Mouse (Mus musculus): ENCODE measurements at regions not wholly inside any gene's neighbourhood (a gene's known extent, or its start where the extent isn't known, plus 50 kb on each side); places are given as distances from the start of the nearest gene placed in this dataset.

- Histone ChIP-seq H3K27me3 (ENCODE audit: control insufficient read depth, insufficient read depth, low read length) (no peaks in the 10 kb centered on the region), H3K4me3 (replicated peaks; ENCODE audit: low read length) (no peak overlapping the region), H3K4me2 (replicated peaks; ENCODE audit: low read depth, low read length, severe bottlenecking) (no peak overlapping the region), H3K9me3 (ENCODE audit: control insufficient read depth, low read length) (no peaks in the 10 kb centered on the region), H3K9ac (ENCODE audit: low read depth, low read length, severe bottlenecking) (no peak overlapping the region), H3K36me3 (ENCODE audit: control insufficient read depth, insufficient read depth, low read length) (no peaks in the 10 kb centered on the region), H3K4me1 (ENCODE audit: control insufficient read depth, insufficient read depth, low read length) (peaks cover 3% of the 10 kb centered on the region; the same call in 1 of the 2 replicates), H3K27ac (replicated peaks; ENCODE audit: low read depth, low read length) (no peak overlapping the region)
- 51% methylated on average over 6 of the region's 6 CpGs for WGBS
- ATAC-seq (ENCODE audit: low FRiP score, low read depth): no peak
- TF ChIP-seq POLR2A (IDR thresholded peaks at IDR 0.05; ENCODE audit: borderline replicate concordance, extremely low read depth, insufficient read depth, insufficient read length): no peak
- peak; percentile 34 for DNase-seq (ENCODE audit: low spot score)
Measured at GRCm38 (mm10) chr6:126481257-126481656, 54.0 kb downstream of the Kcna5 start.

DNA sequence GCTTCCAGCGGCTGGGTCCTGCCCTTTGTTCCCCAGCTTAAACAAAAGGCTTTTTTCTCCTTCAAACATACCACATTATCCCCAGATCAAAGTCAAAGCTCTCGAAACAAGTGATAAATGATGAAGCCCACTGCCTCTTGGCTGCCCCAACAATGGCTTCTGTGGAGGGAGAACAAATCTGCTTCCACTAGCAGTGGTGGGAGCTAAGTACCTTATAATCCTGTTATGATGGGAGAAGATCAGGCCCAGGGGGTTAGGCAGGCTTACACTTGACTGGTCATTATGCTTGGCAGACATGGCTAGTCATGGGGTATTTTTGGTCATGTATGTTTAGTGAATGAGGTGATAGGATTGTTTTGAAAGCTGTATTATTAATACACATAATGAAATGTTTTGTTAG, 57.7 kb downstream of the Kcna5 start:
- Histone ChIP-seq H3K4me1 (ENCODE audit: control insufficient read depth, insufficient read depth, low read length) (peaks cover 3% of the 10 kb centered on the region; the same call in 1 of the 2 replicates), H3K9ac (ENCODE audit: low read depth, low read length, severe bottlenecking) (no peak overlapping the region), H3K36me3 (ENCODE audit: control insufficient read depth, insufficient read depth, low read length) (no peaks in the 10 kb centered on the region), H3K27ac (replicated peaks; ENCODE audit: low read depth, low read length) (no peak overlapping the region), H3K4me2 (replicated peaks; ENCODE audit: low read depth, low read length, severe bottlenecking) (no peak overlapping the region), H3K4me3 (replicated peaks; ENCODE audit: low read length) (no peak overlapping the region), H3K9me3 (ENCODE audit: control insufficient read depth, low read length) (no peaks in the 10 kb centered on the region), H3K27me3 (ENCODE audit: control insufficient read depth, insufficient read depth, low read length) (no peaks in the 10 kb centered on the region)
- WGBS: 55% methylated on average over 2 of the region's 2 CpGs
- ATAC-seq (ENCODE audit: low FRiP score, low read depth): no peak
- DNase-seq (ENCODE audit: low spot score): no peak
- TF ChIP-seq POLR2A (IDR thresholded peaks at IDR 0.05; ENCODE audit: borderline replicate concordance, extremely low read depth, insufficient read depth, insufficient read length): no peak

DNA sequence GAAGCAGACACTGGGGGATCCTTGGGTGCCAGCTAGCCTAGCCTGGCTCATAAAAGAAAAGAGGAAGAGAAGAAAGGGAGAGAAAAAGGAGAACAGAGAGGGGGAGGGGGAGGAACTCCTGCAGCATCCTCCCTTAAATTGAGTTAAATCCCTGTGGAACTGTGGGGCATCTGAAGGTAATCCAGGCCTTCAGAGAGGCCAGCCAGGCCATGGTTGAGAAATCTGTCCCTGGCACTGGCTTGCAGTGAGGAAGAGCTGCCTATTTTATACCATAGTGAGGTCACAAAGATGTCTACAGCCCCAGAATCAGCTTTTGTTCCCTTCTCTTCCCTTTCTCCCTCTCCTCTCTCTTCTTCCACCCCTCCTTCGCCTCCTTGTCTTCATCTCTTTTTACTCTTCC, 58.5 kb downstream of the Kcna5 start:
- no peak for TF ChIP-seq POLR2A (IDR thresholded peaks at IDR 0.05; ENCODE audit: borderline replicate concordance, extremely low read depth, insufficient read depth, insufficient read length)
- 100% methylated on average over 1 of the region's 1 CpGs for WGBS
- Histone ChIP-seq H3K36me3 (ENCODE audit: control insufficient read depth, insufficient read depth, low read length) (no peaks in the 10 kb centered on the region), H3K9me3 (ENCODE audit: control insufficient read depth, low read length) (no peaks in the 10 kb centered on the region), H3K4me3 (replicated peaks; ENCODE audit: low read length) (no peak overlapping the region), H3K27me3 (ENCODE audit: control insufficient read depth, insufficient read depth, low read length) (no peaks in the 10 kb centered on the region), H3K27ac (replicated peaks; ENCODE audit: low read depth, low read length) (no peak overlapping the region), H3K4me2 (replicated peaks; ENCODE audit: low read depth, low read length, severe bottlenecking) (no peak overlapping the region), H3K9ac (ENCODE audit: low read depth, low read length, severe bottlenecking) (no peak overlapping the region), H3K4me1 (ENCODE audit: control insufficient read depth, insufficient read depth, low read length) (peaks cover 3% of the 10 kb centered on the region; the same call in 1 of the 2 replicates)
- DNase-seq (ENCODE audit: low spot score): no peak
- ATAC-seq (ENCODE audit: low FRiP score, low read depth): no peak

DNA sequence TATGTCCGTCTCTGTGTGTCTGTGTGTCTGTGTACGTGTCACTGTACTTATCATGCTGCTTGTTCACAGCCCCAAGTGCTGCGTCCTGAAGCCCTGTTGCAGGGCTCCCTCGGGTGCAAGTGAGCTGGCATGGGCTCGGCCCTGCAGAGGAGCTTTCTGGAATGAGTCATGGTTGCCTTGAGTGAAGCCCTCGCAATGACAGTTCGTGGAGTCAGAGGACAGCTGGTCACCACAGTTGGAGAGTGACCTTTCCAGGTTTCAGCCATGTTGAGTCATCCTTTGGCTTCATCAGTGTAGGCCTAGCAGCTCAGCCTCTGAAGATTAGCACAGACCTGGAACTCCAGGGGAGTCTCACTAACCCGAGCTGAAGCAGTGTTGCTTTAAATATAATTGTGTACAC, 59.7 kb downstream of the Kcna5 start:
- no peak overlapping the region for H3K4me2 ChIP-seq (replicated peaks; ENCODE audit: low read depth, low read length, severe bottlenecking)
- no peaks in the 10 kb centered on the region for H3K9me3 ChIP-seq (ENCODE audit: control insufficient read depth, low read length)
- H3K4me3 ChIP-seq (replicated peaks; ENCODE audit: low read length): no peak overlapping the region
- no peak overlapping the region for H3K27ac ChIP-seq (replicated peaks; ENCODE audit: low read depth, low read length)
- no peak for DNase-seq (ENCODE audit: low spot score)
- ATAC-seq (ENCODE audit: low FRiP score, low read depth): no peak
- H3K4me1 ChIP-seq (ENCODE audit: control insufficient read depth, insufficient read depth, low read length): peaks cover 3% of the 10 kb centered on the region; the same call in 1 of the 2 replicates
- H3K27me3 ChIP-seq (ENCODE audit: control insufficient read depth, insufficient read depth, low read length): no peaks in the 10 kb centered on the region
- 81% methylated on average over 8 of the region's 8 CpGs for WGBS
- no peaks in the 10 kb centered on the region for H3K36me3 ChIP-seq (ENCODE audit: control insufficient read depth, insufficient read depth, low read length)
- TF ChIP-seq POLR2A (IDR thresholded peaks at IDR 0.05; ENCODE audit: borderline replicate concordance, extremely low read depth, insufficient read depth, insufficient read length): no peak
- no peak overlapping the region for H3K9ac ChIP-seq (ENCODE audit: low read depth, low read length, severe bottlenecking)

GRCm38 (mm10) chr6:126453751-126454150, 81.5 kb downstream of the Kcna5 start:
- TF ChIP-seq POLR2A (IDR thresholded peaks at IDR 0.05; ENCODE audit: borderline replicate concordance, extremely low read depth, insufficient read depth, insufficient read length): no peak
- WGBS: 43% methylated on average over 1 of the region's 1 CpGs
- Histone ChIP-seq H3K27ac (replicated peaks; ENCODE audit: low read depth, low read length) (no peak overlapping the region), H3K4me1 (ENCODE audit: control insufficient read depth, insufficient read depth, low read length) (no peaks in the 10 kb centered on the region), H3K27me3 (ENCODE audit: control insufficient read depth, insufficient read depth, low read length) (no peaks in the 10 kb centered on the region), H3K4me2 (replicated peaks; ENCODE audit: low read depth, low read length, severe bottlenecking) (no peak overlapping the region), H3K9me3 (ENCODE audit: control insufficient read depth, low read length) (no peaks in the 10 kb centered on the region), H3K9ac (ENCODE audit: low read depth, low read length, severe bottlenecking) (no peak overlapping the region), H3K4me3 (replicated peaks; ENCODE audit: low read length) (no peak overlapping the region), H3K36me3 (ENCODE audit: control insufficient read depth, insufficient read depth, low read length) (no peaks in the 10 kb centered on the region)
- DNase-seq (ENCODE audit: low spot score): no peak
- ATAC-seq (ENCODE audit: low FRiP score, low read depth): no peak

DNA sequence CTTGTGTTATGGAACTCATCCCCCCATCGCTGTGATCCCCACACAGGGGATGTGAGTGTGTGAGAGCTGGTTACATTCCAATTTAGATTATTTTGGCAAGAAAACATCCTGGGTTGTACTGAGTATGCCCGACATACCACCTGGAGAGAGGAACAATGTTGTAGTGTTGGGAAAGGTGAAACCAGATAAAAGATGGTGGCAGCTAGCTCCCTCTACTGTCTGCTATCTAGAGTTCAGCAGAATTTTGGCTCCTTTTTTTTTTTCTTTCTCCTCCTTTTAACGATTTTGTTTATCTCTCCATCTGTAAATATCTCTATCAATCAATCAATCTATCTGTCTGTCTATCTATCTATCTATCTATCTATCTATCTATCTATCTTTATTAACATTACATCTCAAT, 89.7 kb downstream of the Kcna5 start:
- no peaks in the 10 kb centered on the region for H3K36me3 ChIP-seq (ENCODE audit: control insufficient read depth, insufficient read depth, low read length)

More for the DNA sequence above, 89.7 kb downstream of the Kcna5 start:
- WGBS: 27% methylated on average over 3 of the region's 3 CpGs
- no peak for TF ChIP-seq POLR2A (IDR thresholded peaks at IDR 0.05; ENCODE audit: borderline replicate concordance, extremely low read depth, insufficient read depth, insufficient read length)
- no peaks in the 10 kb centered on the region for H3K4me1 ChIP-seq (ENCODE audit: control insufficient read depth, insufficient read depth, low read length)
- H3K27ac ChIP-seq (replicated peaks; ENCODE audit: low read depth, low read length): no peak overlapping the region
- H3K9me3 ChIP-seq (ENCODE audit: control insufficient read depth, low read length): no peaks in the 10 kb centered on the region
- DNase-seq (ENCODE audit: low spot score) (no peak), ATAC-seq (ENCODE audit: low FRiP score, low read depth) (no peak)
- H3K9ac ChIP-seq (ENCODE audit: low read depth, low read length, severe bottlenecking): no peak overlapping the region
- no peak overlapping the region for H3K4me2 ChIP-seq (replicated peaks; ENCODE audit: low read depth, low read length, severe bottlenecking)
- no peak overlapping the region for H3K4me3 ChIP-seq (replicated peaks; ENCODE audit: low read length)
- no peaks in the 10 kb centered on the region for H3K27me3 ChIP-seq (ENCODE audit: control insufficient read depth, insufficient read depth, low read length)
